Comparison of ENCODE assay signal across 8 mouse cellular contexts in genomic region chr1:119388664-119389396, GRCm38 (mm10). TPM values are rescaled to one million over a fixed set of nuclear protein-coding genes. Genes with fewer than 3 reads are reported as not detected.
DNase-seq lines count a peak whose midpoint lies in the region; ATAC-seq lines count a peak whose summit lies in the region.

No protein-coding gene starts in this region.

- 0 out of 2 replicates have a peak overlapping the region, but pooled peaks have one; percentile 20 for H3K4me3 ChIP-seq in limb, embryonic 10.5 days

- peaks cover 7% of the 10 kb centered on the region for H3K4me1 ChIP-seq in limb, embryonic 10.5 days

- no peaks in the 10 kb centered on the region for H3K9me3 ChIP-seq in limb, embryonic 10.5 days (replicated peaks)

- peaks cover 23% of the 10 kb centered on the region for H3K27me3 ChIP-seq in limb, embryonic 10.5 days (ENCODE audit: low read depth, poor library complexity, severe bottlenecking)

- WGBS in limb, embryonic 10.5 days, result 6% methylated on average over 19 of the region's 19 CpGs

- DNase-seq in frontal cortex, postnatal 25 days (ENCODE audit: low spot score in 2 of 2), result no peak
- peak; percentile 52 for DNase-seq in adrenal gland, postnatal 14 days
- DNase-seq in frontal cortex, postnatal 14 days (ENCODE audit: low spot score in 2 of 2), result peak; percentile 26 to 37
- DNase-seq in limb, embryonic 10.5 days (ENCODE audit: low spot score), result no peak
- peak; percentile 38 for DNase-seq in right cerebral cortex, postnatal 14 days
- DNase-seq in urinary bladder, adult 18-20 months (ENCODE audit: low spot score in 2 of 2), result no peak
- no peak for DNase-seq in B cell, adult 2 months

- ATAC-seq in frontal cortex, adult (ENCODE audit: low TSS enrichment), result peak; percentile 83

- H3K27ac ChIP-seq in limb, embryonic 10.5 days, result no peak overlapping the region

- H3K36me3 ChIP-seq in limb, embryonic 10.5 days, result no peaks in the 10 kb centered on the region

RNA-seq across cellular contexts. Expression of gene Inhbb, which starts 33.2 kb away (rescaled TPM):
- 2.1 and 2.2 TPM in 2 replicates for total RNA-seq in adrenal gland, postnatal 14 days (2021)
- 0.06 and 0.09 TPM in 2 replicates for polyA plus RNA-seq in limb, embryonic 10.5 days (2016; fragmentation: Nextera tagmentation; extraction: Ambion mirVana)

Comparison
In these comparisons a context has a peak if more than half of its experiments do, and no peak if none do; other contexts are left out.
1. DNase-seq: peak in adrenal gland, postnatal 14 days (single experiment), frontal cortex, postnatal 14 days (2 of 2) and right cerebral cortex, postnatal 14 days (single experiment); none in frontal cortex, postnatal 25 days (0 of 2), limb, embryonic 10.5 days (single experiment), urinary bladder, adult 18-20 months (0 of 2) and B cell, adult 2 months (0 of 2).